Mouse (Mus musculus) kidney, adult 2 months (tissue): ENCODE measurements around the gene Slc22a18.

Source experiments
- CTCF ChIP-seq: fragments of 200-500 bp; conservative IDR thresholded peaks from 2 replicates; pipeline ENCODE4 v1.5.1; 2011; ENCODE audit warnings: low read depth, mild to moderate bottlenecking, control low read depth, low read length, moderate library complexity, mixed read lengths; ENCODE audit not compliant: insufficient read depth, insufficient read length
- POLR2A ChIP-seq: fragments of 200-500 bp; IDR thresholded peaks from one replicate; pipeline ENCODE4 v1.6.1; 2011; ENCODE audit warnings: low read depth, low read length, control low read depth

GRCm38 (mm10) chr7:143482541-143482940, 9.0 kb downstream of the Slc22a18 start:
- TF ChIP-seq CTCF: no peak
- TF ChIP-seq POLR2A: no peak
